Mouse (Mus musculus): ENCODE data around the gene Snf8.

Gene Snf8

DNA sequence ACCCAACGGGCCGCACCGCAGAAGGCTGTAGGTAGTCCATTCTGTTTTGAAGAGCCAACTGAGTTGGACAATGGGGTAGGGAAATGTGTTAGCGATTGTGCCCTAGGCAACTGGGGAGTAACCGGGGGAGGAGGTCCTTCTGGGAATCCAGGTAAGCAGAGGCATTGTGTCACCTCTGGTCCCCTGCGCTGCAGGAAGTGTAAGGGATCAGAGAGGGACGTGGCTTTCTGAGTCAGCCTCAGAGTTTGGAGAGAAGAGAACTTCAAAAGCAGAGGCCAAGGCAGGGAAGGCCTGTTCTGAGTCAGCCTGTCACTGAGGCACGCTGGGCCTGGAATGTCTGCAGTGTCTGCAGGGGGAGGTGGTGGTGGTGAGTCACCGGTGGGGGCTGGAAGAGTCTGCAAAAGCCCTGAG lies 16.7 kb upstream of the Snf8 start:
- in situ Hi-C loops (cut with MboI, MseI): no loop called here

DNA sequence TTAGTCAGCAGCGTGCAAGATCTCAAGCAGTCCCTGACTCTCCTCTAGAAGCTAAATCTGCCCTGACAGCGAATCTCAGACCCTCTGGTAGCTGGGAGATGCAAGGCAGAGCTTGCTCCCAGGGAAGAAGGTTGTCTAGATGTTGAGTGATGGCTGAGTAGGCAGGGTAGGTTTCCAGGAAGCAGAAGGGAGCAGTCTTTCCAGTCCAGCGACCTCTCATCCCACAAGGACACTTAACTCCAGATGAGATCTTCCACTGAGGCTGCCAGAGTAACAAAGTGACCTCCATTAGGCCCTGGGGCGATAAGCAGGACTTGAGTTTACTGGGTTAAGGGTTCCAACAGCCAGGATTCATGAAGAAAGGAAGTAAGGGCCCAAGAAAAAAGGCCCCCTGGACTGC lies 14.1 kb upstream of the Snf8 start:
- in situ Hi-C loops (cut with MboI, MseI): no loop called here

DNA sequence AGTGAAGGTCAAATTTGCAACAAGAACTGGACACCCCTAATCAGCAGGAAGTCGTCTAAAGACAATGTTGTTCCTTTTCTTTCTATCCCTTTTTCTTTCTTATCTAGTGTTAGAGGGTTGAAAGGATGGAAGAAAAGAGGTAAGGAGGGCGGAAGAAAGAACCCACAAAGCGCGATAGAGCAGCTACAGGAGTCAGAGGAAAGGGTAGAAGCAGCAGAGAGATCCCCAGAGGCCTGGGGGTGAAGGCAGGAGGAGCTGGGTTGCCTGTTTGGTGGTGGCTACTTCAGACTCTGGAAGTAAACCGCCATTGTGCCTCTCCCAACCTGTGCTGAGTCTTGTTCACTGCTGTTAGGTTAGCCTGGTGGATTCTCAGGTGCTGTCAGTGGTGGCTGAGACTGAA lies 6.6 kb upstream of the Snf8 start:
- in situ Hi-C loops (cut with MboI, MseI): no loop called here

DNA sequence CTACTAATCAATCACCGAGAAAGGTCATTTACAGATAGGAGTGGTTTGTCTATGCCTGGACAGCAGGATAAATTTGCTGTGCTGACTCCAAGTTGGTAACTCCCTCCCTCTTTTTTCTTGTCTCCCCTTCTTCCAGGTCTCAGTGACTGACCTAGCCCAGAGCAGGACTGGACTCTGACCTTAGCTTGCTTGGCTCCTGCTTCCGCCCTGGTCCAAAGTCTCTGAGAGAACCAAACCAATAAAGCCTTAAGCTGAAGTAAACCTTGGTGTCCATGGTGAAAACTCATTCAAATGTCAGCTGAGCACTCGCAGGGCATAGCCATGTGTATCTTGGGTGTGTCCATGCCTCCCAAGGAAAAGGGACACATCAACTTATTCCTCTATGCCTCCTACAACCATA lies 4.1 kb upstream of the Snf8 start:
- in situ Hi-C loops (cut with MboI, MseI): no loop called here

DNA sequence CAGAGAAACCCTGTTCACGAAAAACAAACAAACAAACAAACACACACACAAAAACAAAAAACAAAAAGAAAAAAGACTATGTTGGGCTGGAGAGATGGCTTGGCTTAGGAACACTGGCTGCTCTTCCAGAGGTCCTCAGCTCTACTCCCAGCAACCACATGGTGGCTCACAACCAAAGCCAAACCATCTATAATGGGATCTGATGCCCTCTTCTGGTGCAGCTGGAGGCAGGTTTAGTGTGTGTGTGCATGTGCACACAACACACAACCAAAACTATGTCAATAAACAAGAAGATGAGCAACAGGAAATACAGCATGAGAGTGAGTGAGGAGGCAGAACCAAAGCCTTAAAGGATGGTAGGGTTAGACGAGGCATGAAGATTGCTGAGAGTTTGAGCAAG lies 3.0 kb upstream of the Snf8 start:
- in situ Hi-C loops (cut with MboI, MseI): no loop called here

DNA sequence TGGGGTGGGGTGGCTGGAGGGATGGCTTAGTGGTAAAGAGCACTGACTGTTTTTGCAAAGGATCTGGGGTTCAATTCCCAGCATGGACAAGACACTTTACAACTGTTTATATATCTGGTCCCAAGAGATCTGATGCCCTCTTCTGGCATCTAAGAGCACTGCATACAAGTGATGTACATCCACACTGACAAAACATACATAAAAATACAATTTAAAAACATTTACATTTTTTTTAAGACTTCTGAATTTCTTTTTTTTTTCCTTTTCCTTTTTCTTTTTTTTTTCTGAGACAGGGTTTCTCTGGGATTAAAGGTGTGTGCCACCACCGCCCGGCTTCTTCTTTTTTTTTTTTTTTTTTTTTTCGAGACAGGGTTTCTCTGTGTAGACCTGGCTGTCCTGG lies 1.4 kb upstream of the Snf8 start:
- in situ Hi-C loops (cut with MboI, MseI): no loop called here

DNA sequence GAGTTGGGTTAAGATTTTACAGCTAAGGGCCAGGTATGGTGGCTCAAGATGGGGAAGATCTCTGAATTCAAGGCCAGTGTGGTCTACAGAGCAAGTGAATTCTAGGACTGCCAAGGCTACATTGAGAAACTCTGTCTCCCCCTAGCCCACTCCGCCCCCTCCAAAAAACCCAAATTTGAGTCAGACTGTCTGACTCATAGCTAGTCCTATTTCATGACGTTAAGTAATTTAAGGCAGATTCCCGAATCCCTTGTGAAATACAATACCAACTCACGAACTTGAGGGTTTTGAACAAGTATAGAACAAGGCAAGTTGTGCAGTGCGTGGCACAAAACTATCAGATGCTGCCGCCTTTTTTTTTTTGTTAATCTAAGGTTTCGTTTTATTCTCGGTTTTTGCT lies 569 bp upstream of the Snf8 start:
- in situ Hi-C loops (cut with MboI, MseI): no loop called here

DNA sequence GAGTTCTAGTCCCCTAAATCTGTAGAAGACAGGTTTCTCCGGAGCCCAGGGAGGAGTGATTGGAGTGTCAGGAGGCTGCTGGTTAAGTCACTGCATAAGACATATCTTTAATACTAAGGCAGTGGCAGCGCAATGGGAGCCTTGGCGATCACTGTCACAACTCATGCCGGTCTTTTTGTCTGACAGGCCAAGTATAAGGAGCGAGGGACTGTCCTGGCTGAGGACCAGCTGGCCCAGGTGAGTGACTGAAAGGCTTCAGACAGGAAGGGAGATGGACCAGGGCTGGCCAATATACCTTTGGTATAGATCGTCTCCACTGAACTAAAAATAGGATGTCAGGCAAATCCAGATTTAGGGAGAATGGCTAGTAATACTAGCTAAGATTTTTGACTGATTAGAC lies 448 bp downstream of the Snf8 start:
- in situ Hi-C loops (cut with MboI, MseI): no loop called here

DNA sequence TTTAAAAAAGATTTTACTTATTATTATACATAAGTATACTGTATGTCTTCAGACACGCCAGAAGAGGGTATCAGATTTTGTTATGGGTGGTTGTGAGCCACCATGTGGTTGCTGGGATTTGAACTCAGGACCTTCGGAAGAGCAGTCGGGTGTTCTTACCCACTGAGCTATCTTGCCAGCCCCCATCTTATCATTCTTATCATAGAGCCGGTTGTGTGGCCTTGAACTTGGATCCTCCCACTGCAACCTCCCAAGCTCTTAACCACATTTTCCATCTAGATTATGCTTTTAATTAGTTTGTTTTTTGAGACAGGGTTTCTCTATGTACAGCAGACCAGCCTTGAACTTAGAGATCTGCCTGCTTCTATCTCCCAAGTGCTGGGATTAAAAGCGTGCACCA lies 2.8 kb downstream of the Snf8 start:
- in situ Hi-C loops (cut with MboI, MseI): no loop called here

DNA sequence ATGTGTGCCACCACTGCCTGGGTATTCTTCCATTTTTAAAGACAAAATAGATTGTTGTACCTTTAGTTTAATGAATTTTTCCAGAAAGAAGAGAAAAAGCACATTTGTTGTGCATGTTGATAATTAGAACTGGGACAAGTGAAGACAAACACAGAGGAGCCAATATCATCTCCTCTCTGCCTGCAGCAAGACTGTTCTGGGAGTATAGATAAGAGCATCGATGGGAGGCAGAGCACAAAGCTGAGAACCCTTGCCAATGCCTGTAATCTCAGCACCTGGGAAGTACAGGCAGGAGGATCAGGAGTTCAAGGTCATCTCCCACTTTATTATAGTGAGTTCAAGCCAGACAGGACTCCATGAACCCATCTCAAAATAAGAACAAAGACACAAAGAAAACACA lies 3.9 kb downstream of the Snf8 start:
- in situ Hi-C loops (cut with MboI, MseI): no loop called here

DNA sequence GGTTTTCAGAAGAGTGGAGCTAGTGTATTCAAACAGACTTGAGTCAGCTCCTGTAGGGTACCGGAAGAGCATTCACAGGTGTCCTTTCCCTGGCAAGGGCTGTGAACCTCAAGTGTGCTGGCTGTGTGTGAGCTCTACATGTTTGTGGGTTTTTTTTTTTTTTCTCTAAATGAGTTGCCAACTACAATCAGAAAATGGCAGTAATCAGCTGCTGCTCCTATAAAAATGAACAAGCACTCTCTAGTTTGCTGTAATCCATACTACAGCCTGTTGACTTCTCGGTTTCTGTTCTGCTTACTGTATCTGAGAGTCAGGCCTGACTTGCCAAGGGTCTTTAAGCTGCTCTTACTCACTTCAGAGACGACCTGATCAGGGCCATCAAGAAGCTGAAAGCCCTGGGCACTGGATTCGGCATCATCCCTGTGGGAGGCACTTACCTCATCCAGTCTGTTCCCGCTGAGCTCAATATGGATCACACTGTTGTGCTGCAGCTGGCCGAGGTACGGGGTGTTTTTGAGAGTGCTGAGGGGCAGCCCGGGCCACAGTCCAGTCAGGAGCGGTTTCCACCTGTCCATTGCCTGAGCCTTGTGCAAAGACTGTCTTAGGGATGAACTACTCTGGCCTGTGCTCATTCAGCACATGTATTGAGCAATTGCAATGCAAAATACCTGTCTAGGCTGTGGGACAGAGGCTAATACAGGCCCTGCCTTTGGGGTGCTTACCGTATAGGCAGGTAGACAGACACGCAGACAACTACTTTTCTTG lies 10.3 kb downstream of the Snf8 start:
- in situ Hi-C loops (cut with MboI, MseI): no loop called here

DNA sequence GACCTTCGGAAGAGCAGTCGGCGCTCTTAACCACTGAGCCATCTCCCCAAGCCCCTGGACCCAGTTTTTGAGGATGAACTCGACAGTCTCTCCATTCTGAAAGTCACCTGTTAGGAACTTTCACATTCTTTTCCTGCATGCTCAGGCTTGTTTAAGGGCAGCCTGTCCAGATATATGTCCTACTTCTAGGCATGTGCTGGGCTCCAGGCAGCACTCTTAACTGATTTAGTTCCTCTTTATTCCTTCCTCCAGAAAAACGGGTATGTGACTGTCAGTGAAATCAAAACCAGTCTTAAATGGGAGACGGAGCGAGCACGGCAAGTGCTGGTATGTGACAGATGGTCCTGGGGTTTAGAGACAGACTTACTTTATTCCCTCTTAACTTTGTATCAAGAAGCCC lies 11.3 kb downstream of the Snf8 start:
- in situ Hi-C loops (cut with MboI, MseI): no loop called here

DNA sequence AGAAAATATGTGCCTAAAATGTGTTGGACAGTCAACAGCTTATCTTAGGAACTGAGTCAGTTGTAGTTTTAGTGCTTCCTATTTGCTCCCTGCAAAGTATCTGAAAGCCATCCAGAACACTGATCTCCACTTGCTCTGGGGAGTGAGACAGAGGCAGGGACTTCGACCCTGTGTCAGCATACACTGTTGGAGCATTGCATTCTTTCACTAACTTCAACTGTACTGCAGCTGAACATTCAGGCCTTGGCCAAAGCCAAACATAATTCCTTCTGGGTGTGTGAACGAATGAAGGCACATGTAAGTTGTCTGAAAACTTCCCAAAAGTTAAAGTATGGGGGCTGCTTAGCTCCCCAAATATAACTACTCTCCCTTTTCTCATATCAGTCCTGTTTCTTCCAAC lies 12.1 kb downstream of the Snf8 start:
- in situ Hi-C loops (cut with MboI, MseI): no loop called here

DNA sequence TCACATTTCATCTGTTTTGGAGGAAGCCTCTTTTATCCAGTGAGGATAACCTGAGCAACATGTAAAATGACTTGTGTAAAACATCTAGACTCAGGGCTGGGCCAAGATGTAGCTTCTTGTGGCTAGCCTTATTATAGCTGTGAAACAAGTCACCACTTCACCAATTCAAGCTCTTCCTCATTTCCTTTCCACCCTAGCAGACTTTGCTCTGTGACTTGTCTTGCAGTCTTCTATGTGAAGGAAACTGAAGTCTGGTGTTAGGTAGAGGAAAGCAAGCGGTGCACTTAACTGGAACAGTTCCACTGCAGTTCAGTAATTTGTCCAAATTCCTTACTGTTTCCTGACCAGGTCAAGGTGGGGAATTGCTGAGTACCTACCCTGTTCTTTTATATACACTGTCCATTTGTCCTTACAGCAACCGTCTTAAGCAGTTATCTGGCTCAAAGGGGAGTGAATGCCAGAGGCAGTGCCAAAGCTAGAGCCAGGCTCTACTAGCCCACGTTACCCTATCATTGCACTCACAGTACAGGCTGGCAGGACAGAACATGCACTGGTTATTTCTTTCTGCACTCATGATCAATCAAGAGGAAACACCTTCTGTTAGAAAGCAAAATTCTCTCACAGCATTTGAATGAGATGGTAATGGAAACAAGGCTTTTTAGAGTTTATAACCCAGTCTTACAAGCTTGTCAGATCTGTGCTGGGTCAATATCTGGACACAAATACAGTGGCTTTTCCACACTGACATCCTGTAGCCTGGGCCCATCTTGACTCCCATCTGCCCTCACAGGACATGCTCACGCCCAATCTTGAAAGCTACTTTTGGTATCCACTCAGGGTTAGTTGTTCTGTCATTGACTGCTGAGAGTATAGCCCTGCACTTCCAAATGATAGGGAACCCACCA lies 13.0 kb downstream of the Snf8 start:
- in situ Hi-C loops (cut with MboI, MseI): no loop called here

DNA sequence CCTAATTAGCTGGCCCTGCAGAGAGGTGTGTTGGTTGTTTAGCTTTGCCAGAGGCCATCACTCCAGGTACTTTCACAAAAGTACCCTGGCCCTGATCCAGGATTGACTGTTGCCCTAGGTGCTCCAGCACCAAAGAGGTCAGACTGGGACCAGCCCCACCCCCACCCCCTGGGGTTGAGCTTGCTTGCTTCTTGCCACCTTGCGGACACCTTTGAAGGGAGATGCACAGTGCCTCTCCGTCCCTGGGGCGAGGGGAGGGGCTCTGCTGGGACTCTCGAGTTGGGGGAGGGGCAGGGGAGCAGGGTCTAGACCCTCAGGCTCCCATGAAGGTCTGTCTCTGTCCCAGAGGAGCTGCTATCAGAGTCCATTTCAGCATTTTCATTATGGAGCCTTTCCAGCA lies 15.3 kb downstream of the Snf8 start:
- in situ Hi-C loops (cut with MboI, MseI): no loop called here

DNA sequence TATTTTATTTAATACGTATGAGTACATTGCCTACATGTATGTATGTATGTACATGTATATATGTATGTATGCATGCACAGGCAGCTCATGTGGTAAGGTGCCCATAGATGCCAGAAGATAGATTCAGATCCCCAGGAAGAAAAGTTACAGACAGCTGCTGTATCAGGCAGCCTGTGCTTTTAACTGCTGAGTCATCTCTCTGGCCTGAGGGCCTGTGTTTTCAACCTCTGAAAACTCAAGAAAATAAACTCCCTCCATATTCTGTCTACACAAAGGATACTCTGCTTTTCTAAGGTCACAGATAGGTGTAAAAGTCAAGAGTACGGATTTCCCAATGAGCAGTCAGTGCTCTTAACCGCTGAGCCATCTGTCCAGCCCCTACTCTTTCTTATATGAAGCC lies 16.2 kb downstream of the Snf8 start:
- in situ Hi-C loops (cut with MboI, MseI): no loop called here

DNA sequence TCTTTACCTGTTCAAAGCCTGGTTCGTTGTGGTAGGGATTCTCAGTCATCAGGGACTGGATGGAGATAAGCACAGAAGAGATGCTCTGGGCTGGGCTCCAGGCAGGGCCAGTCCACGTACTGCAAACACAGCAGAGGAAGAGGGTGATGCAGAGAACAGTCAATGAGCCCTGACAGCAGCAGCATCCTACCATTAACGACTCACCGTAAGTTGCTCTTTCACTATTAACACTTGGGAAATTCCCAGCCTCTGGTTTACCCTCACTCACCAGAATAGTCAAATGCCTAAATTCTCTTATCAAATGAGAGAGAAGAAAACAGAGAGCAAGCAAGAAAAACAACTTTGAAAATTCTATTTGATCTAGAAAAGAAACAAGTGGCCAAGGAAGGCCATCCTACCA lies 23.6 kb downstream of the Snf8 start:
- in situ Hi-C loops (cut with MboI, MseI): no loop called here

DNA sequence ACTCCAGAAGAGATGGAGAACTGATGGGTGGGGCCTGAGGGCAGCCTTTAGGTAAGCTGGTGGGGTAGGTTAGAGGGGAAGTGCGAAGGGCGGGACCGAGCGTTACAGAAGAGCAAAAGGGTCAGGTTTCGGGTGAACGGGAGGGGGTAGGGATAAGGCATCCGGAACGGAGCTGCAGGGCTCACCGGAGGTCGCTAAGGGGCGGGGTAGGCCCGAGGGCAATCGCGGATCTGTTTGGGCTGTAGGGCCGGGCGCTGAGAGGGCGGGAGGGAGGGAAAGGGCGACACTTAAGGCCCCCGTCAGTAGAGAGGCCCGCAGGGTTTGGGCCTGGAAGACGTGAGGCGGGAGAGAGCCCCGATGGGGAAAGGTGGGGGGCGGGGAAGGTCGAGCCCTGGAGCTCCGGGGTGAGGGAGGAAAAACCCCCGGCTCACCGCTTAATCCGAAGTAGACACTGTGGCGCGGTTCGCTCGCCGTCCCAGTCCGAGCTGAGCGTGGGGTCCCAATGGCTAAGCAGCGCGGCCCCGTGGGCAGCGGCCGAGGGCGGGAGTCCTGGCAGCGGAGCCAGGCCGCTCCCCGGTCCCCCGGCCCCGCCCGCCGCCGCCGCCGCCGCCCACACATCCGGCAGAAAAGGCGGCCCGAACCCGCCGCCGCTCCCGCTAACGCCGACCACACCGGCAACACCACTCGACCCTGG lies 30.0 kb downstream of the Snf8 start:
- in situ Hi-C loops (cut with MboI, MseI): loop anchor here (10.0 kb wide), 1 partner anchor 1050 kb away; the partner anchor contains the start of gene Tbx21

DNA sequence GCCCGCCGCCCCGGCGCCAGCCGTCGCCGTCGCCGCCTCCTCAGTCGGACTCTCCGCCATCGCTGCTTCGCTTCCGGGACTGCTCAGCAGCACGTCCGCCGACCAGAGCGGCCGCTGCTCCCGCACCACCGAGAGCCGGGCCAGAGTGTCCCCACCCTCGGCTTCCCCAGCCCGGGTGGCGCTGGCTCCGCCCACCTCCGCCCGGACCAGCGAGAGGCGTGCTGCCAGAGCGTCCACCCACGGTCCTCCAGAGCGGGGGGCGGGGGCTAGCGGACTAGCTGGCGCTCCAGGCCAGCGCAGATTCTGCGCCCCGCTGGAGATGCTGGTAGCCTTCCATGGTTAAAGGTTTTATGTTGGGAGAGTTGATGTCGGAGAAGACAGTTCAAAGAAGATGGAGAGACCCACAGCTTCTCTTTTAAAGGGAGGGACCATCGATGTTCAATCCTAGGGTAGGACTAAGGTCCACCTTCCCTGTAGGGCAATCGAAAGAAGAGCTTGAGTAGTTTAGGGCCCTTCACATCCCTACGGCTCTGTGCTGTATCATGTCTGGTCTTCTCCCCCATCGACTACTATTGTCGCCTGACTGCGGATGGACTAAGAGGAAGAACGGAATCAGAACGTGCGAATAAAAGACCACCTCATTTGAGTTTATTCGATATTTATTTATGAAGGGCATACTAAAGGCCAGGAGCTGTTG lies 30.7 kb downstream of the Snf8 start, which contains the start of gene Ube2z:
TSS of gene Ube2z (minus strand) at position 174 of the 697 bp plus-strand sequence.
- in situ Hi-C loops (cut with MboI, MseI): loop anchor here (10.0 kb wide), 1 partner anchor 1049 kb away; the partner anchor contains the start of gene Tbx21

DNA sequence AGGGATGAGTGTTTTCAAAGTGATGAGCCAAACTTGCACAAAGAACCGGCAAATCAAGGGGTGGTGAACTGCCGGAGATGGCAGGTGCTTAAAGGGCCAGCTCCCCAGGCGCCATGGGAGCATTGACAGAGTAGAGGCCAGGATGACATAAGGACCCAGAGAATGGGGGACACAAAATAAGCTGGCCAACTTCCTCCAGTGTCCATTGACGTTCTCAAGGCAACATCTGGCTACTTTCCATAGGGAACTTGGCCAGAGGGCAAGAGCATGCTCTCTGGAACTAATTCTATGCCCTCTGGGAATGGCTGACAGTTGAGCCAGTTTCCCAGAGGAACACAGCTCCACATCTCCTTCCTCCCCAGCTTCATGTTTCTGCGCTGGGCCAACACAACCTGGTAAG lies 33.5 kb downstream of the Snf8 start:
- in situ Hi-C loops (cut with MboI, MseI): loop anchor here (10.0 kb wide), 1 partner anchor 1047 kb away; the partner anchor contains the start of gene Tbx21

DNA sequence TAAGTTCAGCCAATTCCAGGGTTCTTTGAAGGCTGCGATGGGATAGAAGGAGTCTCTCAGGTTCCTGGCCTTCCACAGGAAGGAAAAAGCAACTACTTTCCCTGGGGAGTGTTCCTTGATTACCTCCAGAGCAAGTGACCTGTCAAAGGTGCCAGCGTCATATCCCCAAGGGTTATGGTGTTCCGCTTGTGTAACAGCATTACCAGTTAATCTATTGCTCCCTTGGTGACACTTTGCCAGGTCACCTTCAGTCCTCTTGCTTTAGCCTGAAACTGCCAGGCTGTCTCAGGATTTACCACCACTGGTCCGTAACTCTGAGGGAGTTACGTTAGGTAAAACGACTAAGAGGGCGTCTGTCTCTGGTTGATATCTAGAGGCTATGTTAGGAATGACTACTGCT lies 35.7 kb downstream of the Snf8 start:
- in situ Hi-C loops (cut with MboI, MseI): no loop called here

DNA sequence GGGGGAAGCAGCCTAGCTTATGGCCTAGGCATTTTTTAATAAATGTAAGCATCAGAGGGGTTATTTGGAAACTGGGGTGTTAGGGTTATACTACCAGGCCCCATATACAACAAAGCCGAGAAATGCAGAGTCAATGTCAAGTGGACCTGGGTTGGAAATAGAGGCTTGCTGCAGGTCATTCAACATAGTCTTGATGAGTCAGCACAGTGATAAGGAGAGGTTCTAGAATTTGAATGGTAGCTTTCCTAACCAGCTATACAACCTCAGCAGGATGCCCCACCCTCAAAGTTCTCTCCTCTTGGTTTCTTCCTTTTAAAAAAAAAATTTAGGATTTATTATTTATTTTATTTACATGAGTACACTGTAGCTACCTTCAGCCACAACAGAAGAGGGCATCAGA lies 36.3 kb downstream of the Snf8 start:
- in situ Hi-C loops (cut with MboI, MseI): no loop called here
